Mouse (Mus musculus) liver, embryonic 14.5 days (tissue): ENCODE results near the gene Lrrc49.

Experiments used
- CTCF ChIP-seq: IDR thresholded peaks from 2 replicates; pipeline ENCODE4 v1.5.1; 2016; ENCODE audit warnings: antibody characterized with exemption, low read depth, control low read depth
- EP300 ChIP-seq: IDR thresholded peaks from 2 replicates; pipeline ENCODE4 v1.6.1; 2016; ENCODE audit warnings: antibody characterized with exemption, low read depth

GRCm38 (mm10) chr9:60625895-60626294, 62.1 kb downstream of the Lrrc49 start:
- TF ChIP-seq CTCF = no peak
- no peak for TF ChIP-seq EP300
